Mouse (Mus musculus): ENCODE measurements at regions not wholly inside any gene's neighbourhood (a gene's known extent, or its start where the extent isn't known, plus 50 kb on each side); places are given as distances from the start of the nearest gene placed in this dataset.
"Not testable (repeated sequence)": the region's sequence is repeated elsewhere in the genome, so short reads cannot be mapped to it uniquely, and the experiment has no call there.

DNA sequence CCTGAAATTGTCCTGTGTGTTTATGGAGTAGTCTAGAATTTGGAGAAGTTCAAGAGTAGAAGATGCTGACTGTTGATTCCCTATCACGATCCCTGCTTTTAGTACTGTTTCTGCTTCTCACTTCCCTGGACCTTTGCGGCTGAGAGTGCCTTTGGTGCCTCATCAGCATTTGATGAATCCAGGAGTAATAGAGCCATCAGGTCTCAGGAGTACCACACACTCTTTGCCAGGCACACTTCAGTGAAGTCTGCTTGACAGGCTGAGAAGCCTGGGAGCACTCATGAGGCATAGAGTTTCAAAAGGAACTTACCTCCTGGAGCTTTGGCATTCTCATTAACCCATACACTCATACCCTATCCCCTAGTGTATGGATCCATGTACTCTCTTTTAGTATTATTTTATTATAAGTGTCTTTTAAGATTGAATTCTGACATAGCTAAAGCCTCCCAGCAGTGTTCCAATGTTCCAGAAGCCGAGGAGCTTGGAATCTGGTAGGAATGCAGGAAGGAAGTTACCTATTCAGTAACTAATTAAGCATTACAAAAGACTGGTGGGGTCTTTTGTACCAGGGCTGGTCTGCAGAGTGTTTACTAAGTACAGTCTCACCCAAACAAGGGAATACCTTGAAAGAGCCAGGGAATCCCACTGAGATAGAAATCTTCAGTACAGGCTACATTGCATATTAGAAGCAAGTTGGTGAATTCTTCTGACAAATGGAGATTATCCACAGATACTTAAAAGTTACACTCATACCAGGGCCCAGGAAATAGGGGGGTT lies 139.7 kb downstream of the Tex13c3 start:
- H3K9me3 ChIP-seq (replicated peaks; ENCODE audit: control insufficient read depth, low read length); H3K27ac ChIP-seq (ENCODE audit: low read length); H3K4me3 ChIP-seq (replicated peaks; ENCODE audit: low read length); ATAC-seq (ENCODE audit: insufficient read depth, low FRiP score); H3K27me3 ChIP-seq (ENCODE audit: control insufficient read depth, insufficient read depth, low read length); H3K4me1 ChIP-seq (ENCODE audit: control insufficient read depth, insufficient read depth, low read length); H3K36me3 ChIP-seq (ENCODE audit: control insufficient read depth, insufficient read depth, low read length); H3K4me2 ChIP-seq (ENCODE audit: low read depth, low read length); H3K9ac ChIP-seq (ENCODE audit: low read length): not testable (repeated sequence)
- 77% methylated on average over 3 of the region's 3 CpGs for WGBS

DNA sequence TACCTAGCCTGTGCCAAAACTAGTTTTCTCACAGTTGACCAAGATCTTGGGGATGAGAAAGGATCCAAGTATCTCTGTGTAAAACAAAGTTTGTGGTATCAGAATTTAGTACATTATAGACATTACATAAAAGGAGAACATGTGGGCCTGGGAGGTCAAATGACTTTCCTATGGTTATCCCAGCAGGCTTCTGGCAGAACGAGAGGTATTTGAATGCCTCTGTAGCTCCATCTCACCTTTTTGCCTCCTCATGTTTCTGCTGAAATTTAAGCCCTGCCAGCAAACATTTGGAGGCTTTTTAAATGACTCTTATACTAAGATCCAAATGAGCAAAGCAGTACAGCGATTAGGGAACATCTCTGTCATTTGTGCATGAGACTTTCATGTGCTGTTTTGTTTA lies 167.8 kb downstream of the Tex13c3 start:
- Histone ChIP-seq H3K4me2 (ENCODE audit: low read depth, low read length) (no peak overlapping the region), H3K4me3 (replicated peaks; ENCODE audit: low read length) (no peak overlapping the region), H3K4me1 (ENCODE audit: control insufficient read depth, insufficient read depth, low read length) (no peaks in the 10 kb centered on the region), H3K36me3 (ENCODE audit: control insufficient read depth, insufficient read depth, low read length) (no peaks in the 10 kb centered on the region), H3K27ac (ENCODE audit: low read length) (no peak overlapping the region), H3K9ac (ENCODE audit: low read length) (no peak overlapping the region), H3K27me3 (ENCODE audit: control insufficient read depth, insufficient read depth, low read length) (no peaks in the 10 kb centered on the region), H3K9me3 (replicated peaks; ENCODE audit: control insufficient read depth, low read length) (no peaks in the 10 kb centered on the region)
- no peak for ATAC-seq (ENCODE audit: insufficient read depth, low FRiP score)
- 61% methylated on average over 2 of the region's 2 CpGs for WGBS

DNA sequence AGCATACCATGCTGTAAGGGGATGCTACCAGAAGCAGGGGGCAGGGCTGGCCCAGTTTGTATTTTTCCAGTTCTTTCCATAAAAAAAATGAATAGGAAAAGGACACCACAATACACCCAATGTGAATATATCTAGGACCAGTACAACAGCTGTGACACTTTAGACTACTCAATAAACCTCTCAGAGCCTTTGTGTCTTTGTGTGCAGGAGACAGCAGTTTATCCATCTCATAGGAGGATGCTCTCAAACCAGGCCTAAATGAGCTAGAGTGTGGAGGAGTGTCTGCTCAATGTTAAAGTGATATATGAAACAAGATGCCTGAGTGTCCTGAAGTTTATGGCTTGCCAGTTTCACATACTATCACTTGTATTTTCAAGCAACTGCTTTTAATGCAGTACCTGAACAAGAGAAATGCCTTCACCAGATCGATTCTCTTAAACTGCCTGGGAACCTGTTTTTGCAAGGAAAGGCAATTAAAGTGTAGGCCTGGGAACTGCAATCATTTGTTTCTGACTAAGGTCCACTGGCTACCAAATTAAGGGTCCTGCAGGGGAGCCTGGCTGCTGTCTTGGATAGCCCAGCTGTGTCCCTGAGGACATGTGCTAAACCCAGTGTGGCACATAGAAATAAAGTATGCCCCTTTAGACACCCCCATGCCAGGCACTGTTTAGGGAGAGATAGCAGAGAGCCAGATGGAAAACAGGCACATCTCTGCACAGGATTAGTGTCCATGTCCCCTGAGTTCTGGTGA lies 169.1 kb downstream of the Tex13c3 start:
- Histone ChIP-seq H3K27me3 (ENCODE audit: control insufficient read depth, insufficient read depth, low read length) (no peaks in the 10 kb centered on the region), H3K9ac (ENCODE audit: low read length) (no peak overlapping the region), H3K36me3 (ENCODE audit: control insufficient read depth, insufficient read depth, low read length) (no peaks in the 10 kb centered on the region), H3K4me2 (ENCODE audit: low read depth, low read length) (no peak overlapping the region), H3K4me3 (replicated peaks; ENCODE audit: low read length) (no peak overlapping the region), H3K27ac (ENCODE audit: low read length) (no peak overlapping the region), H3K9me3 (replicated peaks; ENCODE audit: control insufficient read depth, low read length) (no peaks in the 10 kb centered on the region), H3K4me1 (ENCODE audit: control insufficient read depth, insufficient read depth, low read length) (no peaks in the 10 kb centered on the region)
- no peak for ATAC-seq (ENCODE audit: insufficient read depth, low FRiP score)
- WGBS: 54% methylated on average over 1 of the region's 1 CpGs

DNA sequence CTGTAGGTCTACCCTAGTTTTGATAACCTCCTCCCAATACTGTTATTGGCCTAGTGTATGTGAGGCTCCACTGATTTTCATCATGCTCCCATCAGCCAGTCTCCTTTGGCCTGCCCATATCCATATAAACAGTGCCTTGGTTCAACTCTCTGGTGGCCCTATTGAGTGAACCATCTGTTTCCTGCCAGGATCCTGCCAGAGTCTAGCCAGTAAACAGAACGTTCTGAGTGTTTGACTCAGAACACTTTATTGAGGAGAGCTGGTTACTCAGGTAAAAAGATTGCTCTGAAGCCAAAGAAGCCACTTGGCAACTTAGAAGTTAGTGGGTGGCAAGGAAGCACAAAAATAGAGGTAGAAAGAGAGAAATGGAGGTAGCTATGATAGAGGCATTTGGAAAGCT lies 169.7 kb downstream of the Tex13c3 start:
- H3K4me1 ChIP-seq (ENCODE audit: control insufficient read depth, insufficient read depth, low read length): no peaks in the 10 kb centered on the region
- no peaks in the 10 kb centered on the region for H3K9me3 ChIP-seq (replicated peaks; ENCODE audit: control insufficient read depth, low read length)
- 19% methylated on average over 1 of the region's 1 CpGs for WGBS
- no peaks in the 10 kb centered on the region for H3K27me3 ChIP-seq (ENCODE audit: control insufficient read depth, insufficient read depth, low read length)
- no peak overlapping the region for H3K27ac ChIP-seq (ENCODE audit: low read length)
- no peak overlapping the region for H3K9ac ChIP-seq (ENCODE audit: low read length)
- no peak overlapping the region for H3K4me2 ChIP-seq (ENCODE audit: low read depth, low read length)
- no peak for ATAC-seq (ENCODE audit: insufficient read depth, low FRiP score)
- H3K4me3 ChIP-seq (replicated peaks; ENCODE audit: low read length): no peak overlapping the region
- no peaks in the 10 kb centered on the region for H3K36me3 ChIP-seq (ENCODE audit: control insufficient read depth, insufficient read depth, low read length)

DNA sequence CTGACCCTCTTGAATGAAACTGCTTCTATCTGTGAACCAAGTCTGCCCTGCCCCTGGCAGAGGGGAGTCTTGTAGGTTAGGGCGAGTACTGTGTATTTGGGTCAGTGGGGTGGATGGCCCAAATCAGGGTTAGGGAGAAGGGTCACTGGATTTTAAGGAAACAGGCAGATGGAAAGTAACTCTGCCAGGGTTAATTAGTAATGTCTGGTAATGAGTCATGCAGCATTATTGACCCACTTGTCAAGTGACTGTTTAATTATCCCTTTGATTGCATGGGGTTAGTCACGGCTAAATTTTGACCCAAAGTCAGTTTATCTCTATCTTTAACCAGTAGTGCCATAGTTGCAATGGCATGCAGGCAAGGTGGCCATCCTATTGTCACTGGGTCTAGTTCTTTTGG lies 192.9 kb downstream of the Tex13c3 start:
- WGBS: 74% methylated on average over 2 of the region's 2 CpGs
- H3K4me3 ChIP-seq (replicated peaks; ENCODE audit: low read length): no peak overlapping the region
- no peaks in the 10 kb centered on the region for H3K36me3 ChIP-seq (ENCODE audit: control insufficient read depth, insufficient read depth, low read length)
- H3K27ac ChIP-seq (ENCODE audit: low read length): no peak overlapping the region
- H3K9ac ChIP-seq (ENCODE audit: low read length): no peak overlapping the region
- ATAC-seq (ENCODE audit: insufficient read depth, low FRiP score): no peak
- no peaks in the 10 kb centered on the region for H3K4me1 ChIP-seq (ENCODE audit: control insufficient read depth, insufficient read depth, low read length)
- H3K4me2 ChIP-seq (ENCODE audit: low read depth, low read length): no peak overlapping the region
- 0 out of 2 replicates have a peak, but pooled peaks cover 6% of the 10 kb centered on the region for H3K9me3 ChIP-seq (replicated peaks; ENCODE audit: control insufficient read depth, low read length)
- H3K27me3 ChIP-seq (ENCODE audit: control insufficient read depth, insufficient read depth, low read length): no peaks in the 10 kb centered on the region

DNA sequence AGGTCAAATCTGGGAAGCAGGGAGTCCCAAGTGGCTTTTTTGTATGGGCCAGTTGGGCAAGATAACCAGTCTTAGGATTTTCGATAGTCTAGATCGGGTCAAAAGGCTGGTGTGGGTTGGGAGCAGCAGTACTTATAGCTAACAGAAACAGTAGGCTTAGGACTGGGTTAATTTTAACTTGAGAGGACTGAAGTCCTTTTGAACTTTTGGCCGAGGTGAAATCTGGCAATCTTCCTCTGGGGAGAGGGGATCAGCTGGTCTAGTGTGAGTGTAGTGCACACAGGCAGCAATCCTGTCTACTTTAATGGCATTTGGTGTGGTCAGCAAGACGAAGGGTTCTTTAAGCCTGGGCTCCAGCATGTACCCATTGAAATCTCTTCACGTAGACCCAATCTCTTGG lies 194.7 kb downstream of the Tex13c3 start:
- H3K27ac ChIP-seq (ENCODE audit: low read length): no peak overlapping the region
- 0 out of 2 replicates have a peak, but pooled peaks cover 6% of the 10 kb centered on the region for H3K9me3 ChIP-seq (replicated peaks; ENCODE audit: control insufficient read depth, low read length)
- no peaks in the 10 kb centered on the region for H3K27me3 ChIP-seq (ENCODE audit: control insufficient read depth, insufficient read depth, low read length)
- 81% methylated on average over 5 of the region's 5 CpGs for WGBS
- no peaks in the 10 kb centered on the region for H3K4me1 ChIP-seq (ENCODE audit: control insufficient read depth, insufficient read depth, low read length)
- no peak overlapping the region for H3K4me3 ChIP-seq (replicated peaks; ENCODE audit: low read length)
- H3K4me2 ChIP-seq (ENCODE audit: low read depth, low read length): no peak overlapping the region
- no peak overlapping the region for H3K9ac ChIP-seq (ENCODE audit: low read length)
- no peaks in the 10 kb centered on the region for H3K36me3 ChIP-seq (ENCODE audit: control insufficient read depth, insufficient read depth, low read length)
- ATAC-seq (ENCODE audit: insufficient read depth, low FRiP score): no peak

DNA sequence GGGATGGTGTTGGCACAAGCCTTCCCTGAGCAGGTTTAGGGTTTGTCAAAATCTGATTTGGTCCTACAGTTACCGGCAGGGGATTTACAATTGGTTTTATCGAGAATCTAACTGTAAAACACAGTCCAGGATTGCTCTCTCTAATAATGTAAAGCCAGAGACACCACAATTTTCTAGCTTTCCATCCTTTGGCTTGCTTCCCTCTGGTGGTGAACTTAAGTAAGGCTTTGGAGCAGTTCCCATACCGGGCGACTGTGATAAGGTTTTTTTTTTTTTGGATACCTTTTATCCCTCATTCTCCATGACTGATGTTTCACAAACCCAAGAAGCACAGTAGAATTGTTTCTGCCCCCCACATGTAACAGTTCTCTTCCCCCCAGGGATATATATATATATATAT lies 195.3 kb downstream of the Tex13c3 start:
- 0 out of 2 replicates have a peak, but pooled peaks cover 6% of the 10 kb centered on the region for H3K9me3 ChIP-seq (replicated peaks; ENCODE audit: control insufficient read depth, low read length)
- H3K4me3 ChIP-seq (replicated peaks; ENCODE audit: low read length): no peak overlapping the region
- H3K27ac ChIP-seq (ENCODE audit: low read length): no peak overlapping the region
- 56% methylated on average over 4 of the region's 4 CpGs for WGBS
- no peak for ATAC-seq (ENCODE audit: insufficient read depth, low FRiP score)
- no peaks in the 10 kb centered on the region for H3K36me3 ChIP-seq (ENCODE audit: control insufficient read depth, insufficient read depth, low read length)
- H3K4me1 ChIP-seq (ENCODE audit: control insufficient read depth, insufficient read depth, low read length): no peaks in the 10 kb centered on the region
- no peak overlapping the region for H3K4me2 ChIP-seq (ENCODE audit: low read depth, low read length)
- no peak overlapping the region for H3K9ac ChIP-seq (ENCODE audit: low read length)
- no peaks in the 10 kb centered on the region for H3K27me3 ChIP-seq (ENCODE audit: control insufficient read depth, insufficient read depth, low read length)

DNA sequence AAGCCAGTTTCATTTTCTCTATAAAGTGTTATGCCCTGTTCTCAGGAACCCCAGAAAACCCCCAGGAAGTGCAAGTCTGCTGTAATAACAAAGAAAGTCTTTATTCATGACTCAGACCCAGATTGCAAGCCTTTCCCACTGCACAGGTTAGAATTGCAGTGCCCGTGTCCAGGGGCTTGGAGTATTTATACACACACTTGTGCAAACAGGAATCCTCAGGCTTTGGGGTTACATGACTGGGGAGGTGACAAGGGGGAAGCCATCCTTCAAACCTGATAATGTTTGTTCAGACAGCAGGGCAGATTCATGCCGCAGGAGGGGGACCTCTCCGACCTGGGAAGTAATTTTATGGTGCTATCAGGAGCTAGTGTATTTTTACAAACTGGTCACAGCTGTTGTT lies 198.0 kb downstream of the Tex13c3 start:
- H3K36me3 ChIP-seq (ENCODE audit: control insufficient read depth, insufficient read depth, low read length): no peaks in the 10 kb centered on the region
- WGBS: 33% methylated on average over 3 of the region's 3 CpGs
- no peak overlapping the region for H3K4me3 ChIP-seq (replicated peaks; ENCODE audit: low read length)
- no peaks in the 10 kb centered on the region for H3K27me3 ChIP-seq (ENCODE audit: control insufficient read depth, insufficient read depth, low read length)
- ATAC-seq (ENCODE audit: insufficient read depth, low FRiP score): no peak
- H3K4me1 ChIP-seq (ENCODE audit: control insufficient read depth, insufficient read depth, low read length): no peaks in the 10 kb centered on the region
- no peak overlapping the region for H3K27ac ChIP-seq (ENCODE audit: low read length)
- H3K9ac ChIP-seq (ENCODE audit: low read length): no peak overlapping the region
- no peaks in the 10 kb centered on the region for H3K9me3 ChIP-seq (replicated peaks; ENCODE audit: control insufficient read depth, low read length)
- H3K4me2 ChIP-seq (ENCODE audit: low read depth, low read length): no peak overlapping the region

DNA sequence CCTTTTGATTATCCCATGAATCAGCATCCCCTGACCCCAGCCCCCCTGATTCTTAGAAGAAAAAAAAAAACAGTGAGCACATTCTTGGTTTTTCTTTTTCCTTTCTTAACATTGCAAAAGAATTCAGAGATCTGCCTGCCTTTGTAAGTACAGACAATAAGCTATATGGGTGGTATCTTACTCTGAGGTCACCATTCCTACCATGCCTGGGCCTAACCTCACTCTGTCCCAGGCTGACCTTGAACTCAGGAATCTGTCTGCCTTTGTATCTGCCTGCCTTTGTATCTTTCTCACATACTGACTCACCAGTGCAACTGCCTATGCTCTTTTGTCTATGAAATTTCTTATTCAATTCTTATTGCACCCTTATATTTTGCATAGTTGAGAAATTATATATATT lies 216.9 kb downstream of the Tex13c3 start:
- Histone ChIP-seq H3K9me3 (replicated peaks; ENCODE audit: control insufficient read depth, low read length) (no peaks in the 10 kb centered on the region), H3K27ac (ENCODE audit: low read length) (no peak overlapping the region), H3K9ac (ENCODE audit: low read length) (no peak overlapping the region), H3K27me3 (ENCODE audit: control insufficient read depth, insufficient read depth, low read length) (no peaks in the 10 kb centered on the region), H3K4me1 (ENCODE audit: control insufficient read depth, insufficient read depth, low read length) (no peaks in the 10 kb centered on the region), H3K36me3 (ENCODE audit: control insufficient read depth, insufficient read depth, low read length) (no peaks in the 10 kb centered on the region), H3K4me2 (ENCODE audit: low read depth, low read length) (no peak overlapping the region), H3K4me3 (replicated peaks; ENCODE audit: low read length) (no peak overlapping the region)
- ATAC-seq (ENCODE audit: insufficient read depth, low FRiP score): no peak
